Mouse (Mus musculus): Measurements from ENCODE around the gene Adnp. TPM values are rescaled to one million over a fixed set of nuclear protein-coding genes. Genes with fewer than 3 reads are reported as not detected.
"Not testable (repeated sequence)": the region's sequence is repeated elsewhere in the genome, so short reads cannot be mapped to it uniquely, and the experiment has no call there.

Gene Adnp
- total RNA-seq, 2 experiments from 2014 or later, result 81.3 to 94.6 TPM

- DNase-seq (ENCODE audit: low spot score in 2 of 2), result no peak
Observed at GRCm38 (mm10) chr2:168158911-168159711, 47.8 kb downstream of the Adnp start.

- DNase-seq (ENCODE audit: low spot score in 2 of 2), result not testable (repeated sequence)
Observed at GRCm38 (mm10) chr2:168157974-168158373, 48.9 kb downstream of the Adnp start.

- DNase-seq (ENCODE audit: low spot score in 2 of 2), result no peak
Observed at GRCm38 (mm10) chr2:168156361-168156760, 50.6 kb downstream of the Adnp start.

- DNase-seq (ENCODE audit: low spot score in 2 of 2), result no peak
Observed at GRCm38 (mm10) chr2:168155666-168156065, 51.2 kb downstream of the Adnp start.

- DNase-seq (ENCODE audit: low spot score in 2 of 2), result peak; percentile 68 to 86
Observed at GRCm38 (mm10) chr2:168154090-168154881, 52.6 kb downstream of the Adnp start.

- DNase-seq (ENCODE audit: low spot score in 2 of 2), result no peak
Observed at GRCm38 (mm10) chr2:168149241-168149640, 57.7 kb downstream of the Adnp start.

- DNase-seq (ENCODE audit: low spot score in 2 of 2), result no peak
Observed at GRCm38 (mm10) chr2:168147722-168148432, 59.0 kb downstream of the Adnp start.

GRCm38 (mm10) chr2:168145437-168145836, 61.5 kb downstream of the Adnp start:
- no peak for DNase-seq (ENCODE audit: low spot score in 2 of 2)

GRCm38 (mm10) chr2:168143794-168144193, 63.1 kb downstream of the Adnp start:
- no peak for DNase-seq (ENCODE audit: low spot score in 2 of 2)

GRCm38 (mm10) chr2:168137161-168137560, 69.8 kb downstream of the Adnp start:
- DNase-seq (ENCODE audit: low spot score in 2 of 2), result no peak

Small RNA genes within 50 kb of the gene (microRNA-seq; reads per million reads assigned to microRNA genes)
- gene Gm24561, result not detected

Other genes with a start within 250 kb of the Adnp start
- gene Ripor3, start 196.5 kb downstream of the Adnp start, total RNA-seq (2021), result 1 to 10 TPM; 5.2 to 5.4 TPM
- gene Pard6b, start 126.1 kb downstream of the Adnp start, total RNA-seq (2021), result 1 to 10 TPM; 2.7 to 9.6 TPM
- 10 to 100 TPM; 34.4 to 43.4 TPM for gene Gm20716, start 23.3 kb upstream of the Adnp start, total RNA-seq (2021)
- gene Dpm1, start 23.5 kb upstream of the Adnp start, total RNA-seq (2021), result 100 to 1,000 TPM in 1 of 2 experiments, 10 to 100 TPM in 1; 93.0 to 109 TPM
- gene Mocs3, start 23.5 kb upstream of the Adnp start, total RNA-seq (2021), result 10 to 100 TPM; 13.4 to 13.6 TPM
- under 1 TPM; 0.25 to 0.48 TPM for gene Kcng1, start 74.6 kb upstream of the Adnp start, total RNA-seq (2021)